Mouse (Mus musculus): ENCODE measurements around the gene Tmem82. TPM values are rescaled to one million over a fixed set of nuclear protein-coding genes. Genes with fewer than 3 reads are reported as not detected.

Gene Tmem82
- polyA plus RNA-seq, 1 experiment: 0.94 TPM

DNA sequence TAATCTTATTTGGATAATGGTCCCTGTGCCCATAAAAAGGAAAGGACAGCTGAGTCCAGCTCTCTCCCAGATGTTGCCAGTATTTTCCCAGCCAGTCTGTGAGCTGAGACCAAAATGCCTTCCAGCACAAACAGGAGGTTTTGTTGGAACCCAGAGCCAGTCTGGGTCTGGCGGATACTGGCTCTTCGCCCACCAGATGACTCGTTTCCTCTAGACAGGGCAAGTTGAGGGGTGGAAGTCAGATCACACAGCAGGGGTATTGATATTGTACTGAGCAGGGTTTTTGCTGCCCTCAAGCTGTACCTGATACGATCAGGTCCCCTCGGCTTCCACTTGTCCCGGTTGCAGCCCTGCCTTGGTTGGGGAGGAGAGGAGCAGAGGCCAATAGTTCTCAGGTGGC lies 8.9 kb downstream of the Tmem82 start:
- DNase-seq (ENCODE audit: low spot score): no peak

DNA sequence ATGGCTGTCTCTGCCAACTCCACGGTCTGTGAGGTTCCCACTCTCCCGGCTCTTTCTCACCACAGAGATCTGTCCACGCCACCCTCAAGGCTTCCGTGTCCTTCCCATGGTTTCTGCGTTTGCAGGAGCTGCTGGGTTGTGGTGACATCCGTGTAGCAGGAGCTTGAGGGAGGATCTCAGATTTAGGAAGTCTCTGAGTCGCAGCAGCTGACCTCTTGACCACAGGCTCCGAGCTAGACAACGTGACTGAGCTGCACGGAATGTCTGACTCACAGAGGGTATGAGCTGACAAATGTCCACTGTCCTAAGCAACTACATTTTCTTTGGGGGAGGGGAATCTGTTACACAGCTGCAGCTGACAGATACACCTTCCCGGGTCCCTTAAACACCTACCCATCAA lies 12.6 kb downstream of the Tmem82 start, which contains the start of gene Fblim1:
Gene Fblim1 (minus strand): TSS at position 236 of the 400 bp plus-strand sequence.
- no peak for DNase-seq (ENCODE audit: low spot score)

- DNase-seq (ENCODE audit: low spot score): no peak
Measured at GRCm38 (mm10) chr4:141605421-141605820, 13.0 kb downstream of the Tmem82 start.

GRCm38 (mm10) chr4:141604493-141604892 lies 13.9 kb downstream of the Tmem82 start:
- no peak for DNase-seq (ENCODE audit: low spot score)

DNA sequence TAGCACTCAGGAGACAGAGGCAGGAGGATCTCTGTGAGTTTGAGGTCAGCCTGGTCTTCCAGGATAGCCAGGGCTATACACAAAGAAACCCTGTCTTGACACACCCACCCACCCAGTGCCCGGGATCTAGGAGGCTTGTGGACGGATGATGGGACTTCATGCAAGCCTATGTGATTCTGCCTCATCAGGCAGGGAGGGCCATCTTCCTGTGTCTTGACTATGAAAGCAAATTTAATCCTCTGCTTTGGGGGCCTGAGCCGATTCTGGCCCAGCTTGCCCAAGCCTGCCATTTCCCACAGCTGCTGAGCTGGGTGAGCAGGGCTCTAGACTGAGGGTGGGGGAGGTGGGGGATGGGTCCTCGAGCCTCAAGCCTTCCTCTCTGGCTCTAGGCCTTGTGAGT lies 14.5 kb downstream of the Tmem82 start:
- DNase-seq (ENCODE audit: low spot score): no peak

- no peak for DNase-seq (ENCODE audit: low spot score)
Measured at GRCm38 (mm10) chr4:141602523-141603223, 15.8 kb downstream of the Tmem82 start.

- no peak for DNase-seq (ENCODE audit: low spot score)
Measured at GRCm38 (mm10) chr4:141601148-141601862, 17.1 kb downstream of the Tmem82 start.

- no peak for DNase-seq (ENCODE audit: low spot score)
Measured at GRCm38 (mm10) chr4:141600364-141600763, 18.1 kb downstream of the Tmem82 start.

- no peak for DNase-seq (ENCODE audit: low spot score)
Measured at GRCm38 (mm10) chr4:141599251-141600141, 18.9 kb downstream of the Tmem82 start.

DNA sequence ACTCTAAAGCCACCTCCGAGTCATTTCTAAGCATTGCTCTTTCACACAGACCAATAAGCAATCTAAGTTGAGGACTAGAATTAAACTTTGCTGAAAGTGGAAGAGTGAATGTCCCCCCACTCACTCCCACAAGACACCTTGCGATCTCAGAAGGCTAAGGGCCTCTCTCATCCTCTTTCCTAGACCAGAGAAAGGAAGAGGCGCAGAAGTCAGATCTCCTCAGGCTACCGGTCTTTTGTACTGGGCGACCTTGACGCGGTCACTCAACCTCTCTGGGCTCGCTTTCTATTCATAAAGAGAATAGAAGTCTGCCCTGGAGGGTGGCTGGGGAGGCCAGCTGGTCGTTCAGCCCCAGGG lies 19.6 kb downstream of the Tmem82 start:
- no peak for DNase-seq (ENCODE audit: low spot score)

DNA sequence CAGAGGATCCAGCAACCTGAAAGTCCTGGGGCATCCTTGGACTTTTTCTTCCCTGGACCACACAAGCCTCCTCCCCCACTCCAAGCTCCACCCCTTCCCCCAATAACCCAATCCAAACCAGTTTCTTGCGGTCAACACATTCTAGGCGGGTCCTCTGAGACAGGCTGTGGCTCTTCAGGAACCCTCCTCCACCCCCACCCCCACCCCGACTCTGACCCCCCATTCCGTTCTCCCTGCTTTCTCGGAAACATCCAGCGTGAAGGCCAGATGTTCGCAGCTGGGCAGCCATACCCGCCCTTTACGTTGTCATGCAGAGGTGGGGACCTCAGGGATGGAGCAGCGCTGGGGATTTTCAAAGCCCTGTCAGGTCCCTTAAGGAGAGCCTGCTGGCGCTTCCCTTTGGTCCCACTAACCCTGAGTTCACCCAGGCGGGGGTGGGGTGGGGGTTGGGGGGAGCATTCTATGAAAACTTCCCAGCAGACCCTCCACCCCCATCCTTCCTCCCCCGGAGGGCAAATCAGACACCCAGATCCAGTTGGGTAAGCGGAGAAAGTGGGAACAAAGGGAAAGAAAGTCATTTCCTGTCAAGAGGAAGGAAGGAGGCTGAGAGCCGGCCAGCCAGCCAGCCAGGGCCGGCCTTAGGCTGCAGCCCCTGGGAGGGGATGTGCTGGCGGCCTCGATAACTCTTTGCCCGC lies 20.1 kb downstream of the Tmem82 start:
- no peak for DNase-seq (ENCODE audit: low spot score)

- no peak for DNase-seq (ENCODE audit: low spot score)
Measured at GRCm38 (mm10) chr4:141596700-141597328, 21.6 kb downstream of the Tmem82 start.

GRCm38 (mm10) chr4:141595605-141596268 lies 22.7 kb downstream of the Tmem82 start:
- DNase-seq (ENCODE audit: low spot score): no peak

- no peak for DNase-seq (ENCODE audit: low spot score)
Measured at GRCm38 (mm10) chr4:141595138-141595537, 23.3 kb downstream of the Tmem82 start.

GRCm38 (mm10) chr4:141591547-141591946 lies 26.9 kb downstream of the Tmem82 start:
- DNase-seq (ENCODE audit: low spot score): no peak

DNA sequence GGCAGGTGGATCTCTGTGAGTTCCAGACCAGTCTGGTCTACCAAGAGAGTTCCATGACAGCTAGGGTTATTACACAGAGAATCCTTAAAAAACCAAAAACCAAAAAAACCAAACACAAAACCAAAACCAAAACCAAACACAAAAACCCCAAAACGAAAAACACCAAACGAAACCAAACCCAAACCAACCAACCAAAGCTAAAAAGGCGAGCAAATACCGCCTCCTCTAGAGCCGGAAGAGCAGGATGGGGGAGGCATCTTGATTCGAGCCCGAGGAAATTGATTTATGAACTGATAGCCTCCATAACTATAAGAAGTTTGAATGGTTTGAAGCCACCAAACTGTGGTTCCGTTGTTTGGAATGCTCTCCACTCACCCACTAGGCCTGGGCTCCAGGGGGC lies 34.5 kb downstream of the Tmem82 start:
- no peak for DNase-seq (ENCODE audit: low spot score)

- no peak for DNase-seq (ENCODE audit: low spot score)
Measured at GRCm38 (mm10) chr4:141581051-141581450, 37.4 kb downstream of the Tmem82 start.

DNA sequence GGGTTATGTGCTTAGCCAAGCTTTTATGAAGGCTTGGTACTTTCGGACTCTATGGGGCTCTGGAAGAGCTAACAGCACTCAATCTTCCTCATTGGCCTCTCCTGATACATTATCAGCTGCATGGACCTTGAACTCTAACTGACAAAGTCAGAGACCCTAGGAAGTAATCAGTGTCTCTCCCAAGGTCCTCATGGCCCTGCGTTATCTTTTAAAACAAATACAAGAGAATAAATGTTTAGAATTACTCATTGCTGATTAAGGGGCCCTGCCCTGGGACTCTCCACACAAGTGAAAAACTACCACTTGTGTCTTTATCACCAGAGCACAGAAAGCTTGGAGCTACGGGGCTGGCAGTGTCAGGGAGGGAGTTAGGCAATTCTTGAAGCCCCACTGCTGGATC lies 39.6 kb downstream of the Tmem82 start:
- no peak for DNase-seq (ENCODE audit: low spot score)

GRCm38 (mm10) chr4:141576877-141577276 lies 41.6 kb downstream of the Tmem82 start:
- DNase-seq (ENCODE audit: low spot score): no peak

- no peak for DNase-seq (ENCODE audit: low spot score)
Measured at GRCm38 (mm10) chr4:141576404-141576803, 42.0 kb downstream of the Tmem82 start.
